Mouse (Mus musculus): ENCODE data around the gene Ndufb10. TPM values are rescaled to one million over a fixed set of nuclear protein-coding genes. Genes with fewer than 3 reads are reported as not detected.

The Ndufb10 gene
- polyA plus RNA-seq (2014; fragmentation: Nextera tagmentation; extraction: Ambion mirVana) = 198 and 223 TPM in 2 replicates

GRCm38 (mm10) chr17:24724184-24724583 is at the start of gene Ndufb10:
Gene Ndufb10 (minus strand): TSS chr17:24724478.
- H3K4me1 ChIP-seq (replicated peaks; ENCODE audit: control insufficient read depth, insufficient read depth, low read length) = peaks cover 10% of the 10 kb centered on the region
- no peaks in the 10 kb centered on the region; the same call in 1 of the 2 replicates for H3K27me3 ChIP-seq (ENCODE audit: control insufficient read depth, insufficient read depth, low read length)
- no peaks in the 10 kb centered on the region for H3K9me3 ChIP-seq (ENCODE audit: control insufficient read depth, low read length)
- H3K4me3 ChIP-seq (ENCODE audit: low read depth, low read length) = peak within 1 kb of the TSS; percentile 85
- peak within 1 kb of the TSS; percentile 37 for H3K27ac ChIP-seq (ENCODE audit: low read depth, low read length)
- H3K9ac ChIP-seq (ENCODE audit: low read depth, low read length) = peak within 1 kb of the TSS; percentile 84
- H3K36me3 ChIP-seq (ENCODE audit: control insufficient read depth, insufficient read depth, low read length) = 0 out of 2 replicates have a peak, but pooled peaks cover 4% of the 10 kb centered on the region
- ATAC-seq (ENCODE audit: low FRiP score) = peak; percentile 76
- peak within 1 kb of the TSS; percentile 77 for H3K4me2 ChIP-seq (replicated peaks; ENCODE audit: low read depth, low read length)
- WGBS = 0% methylated on average over 30 of the region's 30 CpGs
- DNase-seq (ENCODE audit: low spot score) = peak; percentile 100

- Histone ChIP-seq H3K27me3 (ENCODE audit: control insufficient read depth, insufficient read depth, low read length) (no peaks in the 10 kb centered on the region), H3K4me1 (replicated peaks; ENCODE audit: control insufficient read depth, insufficient read depth, low read length) (no peaks in the 10 kb centered on the region), H3K4me2 (replicated peaks; ENCODE audit: low read depth, low read length) (no peak overlapping the region), H3K4me3 (ENCODE audit: low read depth, low read length) (no peak overlapping the region), H3K9me3 (ENCODE audit: control insufficient read depth, low read length) (no peaks in the 10 kb centered on the region), H3K27ac (ENCODE audit: low read depth, low read length) (no peak overlapping the region), H3K9ac (ENCODE audit: low read depth, low read length) (no peak overlapping the region), H3K36me3 (ENCODE audit: control insufficient read depth, insufficient read depth, low read length) (no peaks in the 10 kb centered on the region)
- DNase-seq (ENCODE audit: low spot score) (no peak), ATAC-seq (ENCODE audit: low FRiP score) (no peak)
- WGBS = 77% methylated on average over 5 of the region's 5 CpGs
Measured at GRCm38 (mm10) chr17:24773241-24773640, 49.0 kb upstream of the Ndufb10 start.

- Histone ChIP-seq H3K9me3 (ENCODE audit: control insufficient read depth, low read length) (no peaks in the 10 kb centered on the region), H3K27ac (ENCODE audit: low read depth, low read length) (no peak overlapping the region), H3K4me3 (ENCODE audit: low read depth, low read length) (no peak overlapping the region), H3K9ac (ENCODE audit: low read depth, low read length) (no peak overlapping the region), H3K27me3 (ENCODE audit: control insufficient read depth, insufficient read depth, low read length) (no peaks in the 10 kb centered on the region), H3K4me2 (replicated peaks; ENCODE audit: low read depth, low read length) (no peak overlapping the region), H3K4me1 (replicated peaks; ENCODE audit: control insufficient read depth, insufficient read depth, low read length) (no peaks in the 10 kb centered on the region), H3K36me3 (ENCODE audit: control insufficient read depth, insufficient read depth, low read length) (no peaks in the 10 kb centered on the region)
- DNase-seq (ENCODE audit: low spot score) (no peak), ATAC-seq (ENCODE audit: low FRiP score) (no peak)
- WGBS = 45% methylated on average over 3 of the region's 3 CpGs
Measured at GRCm38 (mm10) chr17:24769146-24769545, 44.9 kb upstream of the Ndufb10 start.

- Histone ChIP-seq H3K9ac (ENCODE audit: low read depth, low read length) (no peak overlapping the region), H3K27ac (ENCODE audit: low read depth, low read length) (no peak overlapping the region), H3K4me1 (replicated peaks; ENCODE audit: control insufficient read depth, insufficient read depth, low read length) (no peaks in the 10 kb centered on the region), H3K27me3 (ENCODE audit: control insufficient read depth, insufficient read depth, low read length) (no peaks in the 10 kb centered on the region), H3K36me3 (ENCODE audit: control insufficient read depth, insufficient read depth, low read length) (no peaks in the 10 kb centered on the region), H3K9me3 (ENCODE audit: control insufficient read depth, low read length) (no peaks in the 10 kb centered on the region), H3K4me3 (ENCODE audit: low read depth, low read length) (no peak overlapping the region), H3K4me2 (replicated peaks; ENCODE audit: low read depth, low read length) (no peak overlapping the region)
- 31% methylated on average over 12 of the region's 12 CpGs for WGBS
- no peak for ATAC-seq (ENCODE audit: low FRiP score)
- no peak for DNase-seq (ENCODE audit: low spot score)
Measured at GRCm38 (mm10) chr17:24766266-24766875, 42.1 kb upstream of the Ndufb10 start.

GRCm38 (mm10) chr17:24765016-24765905 is 41.0 kb upstream of the Ndufb10 start:
- no peak overlapping the region for H3K4me3 ChIP-seq (ENCODE audit: low read depth, low read length)
- no peaks in the 10 kb centered on the region for H3K9me3 ChIP-seq (ENCODE audit: control insufficient read depth, low read length)
- no peaks in the 10 kb centered on the region for H3K27me3 ChIP-seq (ENCODE audit: control insufficient read depth, insufficient read depth, low read length)
- no peaks in the 10 kb centered on the region for H3K36me3 ChIP-seq (ENCODE audit: control insufficient read depth, insufficient read depth, low read length)
- ATAC-seq (ENCODE audit: low FRiP score) = no peak
- H3K9ac ChIP-seq (ENCODE audit: low read depth, low read length) = no peak overlapping the region
- DNase-seq (ENCODE audit: low spot score) = no peak
- H3K4me2 ChIP-seq (replicated peaks; ENCODE audit: low read depth, low read length) = no peak overlapping the region
- 0 out of 2 replicates have a peak overlapping the region, but pooled peaks have one; percentile 13 for H3K27ac ChIP-seq (ENCODE audit: low read depth, low read length)
- 55% methylated on average over 21 of the region's 22 CpGs for WGBS
- no peaks in the 10 kb centered on the region for H3K4me1 ChIP-seq (replicated peaks; ENCODE audit: control insufficient read depth, insufficient read depth, low read length)

- Histone ChIP-seq H3K27me3 (ENCODE audit: control insufficient read depth, insufficient read depth, low read length) (no peaks in the 10 kb centered on the region; the same call in 1 of the 2 replicates), H3K4me1 (replicated peaks; ENCODE audit: control insufficient read depth, insufficient read depth, low read length) (no peaks in the 10 kb centered on the region), H3K9ac (ENCODE audit: low read depth, low read length) (no peak overlapping the region), H3K4me2 (replicated peaks; ENCODE audit: low read depth, low read length) (no peak overlapping the region), H3K4me3 (ENCODE audit: low read depth, low read length) (no peak overlapping the region), H3K36me3 (ENCODE audit: control insufficient read depth, insufficient read depth, low read length) (no peaks in the 10 kb centered on the region), H3K9me3 (ENCODE audit: control insufficient read depth, low read length) (no peaks in the 10 kb centered on the region), H3K27ac (ENCODE audit: low read depth, low read length) (no peak overlapping the region)
- ATAC-seq (ENCODE audit: low FRiP score) (no peak), DNase-seq (ENCODE audit: low spot score) (no peak)
- 51% methylated on average over 5 of the region's 5 CpGs for WGBS
Measured at GRCm38 (mm10) chr17:24761121-24761520, 36.8 kb upstream of the Ndufb10 start.

- H3K4me3 ChIP-seq (ENCODE audit: low read depth, low read length) = no peak overlapping the region
- no peak overlapping the region for H3K9ac ChIP-seq (ENCODE audit: low read depth, low read length)
- H3K27ac ChIP-seq (ENCODE audit: low read depth, low read length) = no peak overlapping the region
- no peak overlapping the region for H3K4me2 ChIP-seq (replicated peaks; ENCODE audit: low read depth, low read length)
- H3K36me3 ChIP-seq (ENCODE audit: control insufficient read depth, insufficient read depth, low read length) = no peaks in the 10 kb centered on the region
- H3K4me1 ChIP-seq (replicated peaks; ENCODE audit: control insufficient read depth, insufficient read depth, low read length) = peaks cover 6% of the 10 kb centered on the region
- H3K9me3 ChIP-seq (ENCODE audit: control insufficient read depth, low read length) = no peaks in the 10 kb centered on the region
- no peak for DNase-seq (ENCODE audit: low spot score)
- ATAC-seq (ENCODE audit: low FRiP score) = no peak
- peaks cover 27% of the 10 kb centered on the region for H3K27me3 ChIP-seq (ENCODE audit: control insufficient read depth, insufficient read depth, low read length)
- WGBS = 81% methylated on average over 1 of the region's 1 CpGs
Measured at GRCm38 (mm10) chr17:24757394-24757793, 33.1 kb upstream of the Ndufb10 start.

GRCm38 (mm10) chr17:24752415-24753394 is 28.4 kb upstream of the Ndufb10 start, which contains the start of gene Hs3st6:
Gene Hs3st6 (plus strand): TSS chr17:24752988.
- 1% methylated on average over 71 of the region's 82 CpGs for WGBS
- Histone ChIP-seq H3K4me3 (ENCODE audit: low read depth, low read length) (peak within 1 kb of the TSS; percentile 53), H3K4me2 (replicated peaks; ENCODE audit: low read depth, low read length) (peak within 1 kb of the TSS; percentile 98), H3K36me3 (ENCODE audit: control insufficient read depth, insufficient read depth, low read length) (no peaks in the 10 kb centered on the region), H3K9me3 (ENCODE audit: control insufficient read depth, low read length) (no peaks in the 10 kb centered on the region), H3K27me3 (ENCODE audit: control insufficient read depth, insufficient read depth, low read length) (peaks cover 51% of the 10 kb centered on the region), H3K27ac (ENCODE audit: low read depth, low read length) (no peak within 1 kb of the TSS), H3K4me1 (replicated peaks; ENCODE audit: control insufficient read depth, insufficient read depth, low read length) (peaks cover 9% of the 10 kb centered on the region), H3K9ac (ENCODE audit: low read depth, low read length) (peak within 1 kb of the TSS; percentile 52)
- ATAC-seq (ENCODE audit: low FRiP score) = peak; percentile 85
- peak; percentile 59 for DNase-seq (ENCODE audit: low spot score)
